Mouse (Mus musculus): Measurements from ENCODE around the gene Mrpl12. TPM values are rescaled to one million over a fixed set of nuclear protein-coding genes. Genes with fewer than 3 reads are reported as not detected.

Mrpl12 gene
- polyA plus RNA-seq, 1 experiment from 2014 or later = 166 TPM

GRCm38 (mm10) chr11:120530085-120530964 is 45.9 kb downstream of the Mrpl12 start, which contains the start of gene Gcgr:
Gene Gcgr (plus strand): TSS chr11:120530699.
- Histone ChIP-seq H3K27me3 (replicated peaks) (peaks cover 79% of the 10 kb centered on the region), H3K4me1 (peaks cover 21% of the 10 kb centered on the region), H3K4me2 (peak within 1 kb of the TSS; percentile 54), H3K27ac (peak within 1 kb of the TSS; percentile 10; the same call in 1 of the 2 replicates), H3K36me3 (no peaks in the 10 kb centered on the region), H3K4me3 (peak within 1 kb of the TSS; percentile 36), H3K9ac (peak within 1 kb of the TSS; percentile 40), H3K9me3 (replicated peaks) (no peaks in the 10 kb centered on the region)
- 9% methylated on average over 54 of the region's 62 CpGs for WGBS (ENCODE audit: insufficient replicate concordance)
- no peak for ATAC-seq

DNA sequence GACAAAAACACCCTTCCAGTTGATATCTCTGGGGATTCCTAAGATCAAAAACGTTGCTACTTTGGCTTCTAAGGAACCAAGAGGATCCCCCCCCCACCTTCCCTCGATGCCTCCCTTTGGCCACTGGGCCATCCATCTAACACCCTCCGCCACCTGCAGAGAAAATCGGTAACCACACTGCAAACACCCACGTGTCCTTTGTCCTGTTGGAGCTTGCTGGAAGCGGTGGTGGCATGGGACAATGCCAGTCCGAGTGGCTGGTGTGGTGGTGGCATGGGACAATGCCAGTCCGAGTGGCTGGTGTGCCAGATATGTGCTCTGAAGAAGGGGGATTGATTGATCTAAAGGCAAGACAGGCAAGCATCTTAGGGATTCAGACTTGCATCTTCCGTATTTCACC is 47.2 kb downstream of the Mrpl12 start:
- H3K9ac ChIP-seq = no peak overlapping the region
- no peaks in the 10 kb centered on the region for H3K36me3 ChIP-seq
- 25% methylated on average over 9 of the region's 9 CpGs for WGBS (ENCODE audit: insufficient replicate concordance)
- ATAC-seq = no peak
- no peak overlapping the region for H3K27ac ChIP-seq
- H3K4me2 ChIP-seq = peak overlapping the region; percentile 54
- no peaks in the 10 kb centered on the region for H3K9me3 ChIP-seq (replicated peaks)
- peaks cover 89% of the 10 kb centered on the region for H3K27me3 ChIP-seq (replicated peaks)
- peaks cover 21% of the 10 kb centered on the region for H3K4me1 ChIP-seq
- H3K4me3 ChIP-seq = peak overlapping the region; percentile 36; the same call in 1 of the 2 replicates

DNA sequence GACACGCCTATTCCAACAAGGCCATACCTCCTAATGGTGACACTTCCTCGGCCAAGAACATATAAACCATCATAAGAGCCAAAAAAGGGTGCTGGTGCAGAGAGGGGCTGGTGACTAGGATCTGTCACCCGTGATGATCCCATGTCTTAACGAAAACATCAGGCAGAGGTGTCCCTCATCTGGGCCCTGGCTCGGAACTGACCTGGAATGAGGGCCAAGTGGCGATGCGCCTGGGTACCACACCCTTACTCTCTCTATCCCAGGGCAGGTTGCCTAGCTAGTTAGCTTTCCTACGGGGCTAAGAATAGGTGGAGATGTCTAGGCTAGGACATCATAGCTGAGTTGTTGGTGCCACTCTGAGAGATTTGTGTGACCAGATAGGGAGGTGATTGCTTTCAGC is 49.7 kb downstream of the Mrpl12 start:
- no peak overlapping the region for H3K4me2 ChIP-seq
- no peak overlapping the region for H3K9ac ChIP-seq
- WGBS (ENCODE audit: insufficient replicate concordance) = 75% methylated on average over 8 of the region's 8 CpGs
- no peak overlapping the region for H3K4me3 ChIP-seq
- no peaks in the 10 kb centered on the region for H3K9me3 ChIP-seq (replicated peaks)
- ATAC-seq = no peak
- H3K27me3 ChIP-seq (replicated peaks) = peaks cover 79% of the 10 kb centered on the region
- no peak overlapping the region for H3K27ac ChIP-seq
- H3K4me1 ChIP-seq = peaks cover 15% of the 10 kb centered on the region
- no peaks in the 10 kb centered on the region for H3K36me3 ChIP-seq

- Histone ChIP-seq H3K9ac (no peak overlapping the region), H3K27ac (no peak overlapping the region), H3K9me3 (replicated peaks) (no peaks in the 10 kb centered on the region), H3K27me3 (replicated peaks) (peaks cover 68% of the 10 kb centered on the region), H3K4me1 (peaks cover 25% of the 10 kb centered on the region), H3K4me2 (no peak overlapping the region), H3K4me3 (no peak overlapping the region), H3K36me3 (no peaks in the 10 kb centered on the region)
- 51% methylated on average over 3 of the region's 3 CpGs for WGBS (ENCODE audit: insufficient replicate concordance)
- ATAC-seq = no peak
Measured at GRCm38 (mm10) chr11:120535145-120535544, 50.7 kb downstream of the Mrpl12 start.

DNA sequence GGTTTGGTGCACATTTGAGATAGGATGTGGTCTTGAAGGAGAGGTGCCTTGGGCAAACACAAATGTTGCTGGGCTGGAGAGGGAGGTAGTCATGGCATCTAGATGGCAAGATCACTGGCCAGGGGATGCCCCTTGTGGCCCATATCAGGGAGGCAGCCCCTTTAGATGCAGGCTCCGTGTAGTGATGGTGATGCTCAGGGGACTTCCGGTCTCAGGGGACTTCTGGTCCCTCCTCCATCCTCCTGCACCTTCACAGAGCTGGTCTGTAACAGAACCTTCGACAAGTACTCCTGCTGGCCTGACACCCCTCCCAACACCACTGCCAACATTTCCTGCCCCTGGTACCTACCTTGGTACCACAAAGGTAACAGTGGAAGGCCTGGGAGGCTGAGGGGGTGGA is 51.4 kb downstream of the Mrpl12 start:
- no peak overlapping the region for H3K4me2 ChIP-seq
- H3K27ac ChIP-seq = no peak overlapping the region
- H3K4me3 ChIP-seq = no peak overlapping the region
- peaks cover 21% of the 10 kb centered on the region for H3K4me1 ChIP-seq
- H3K27me3 ChIP-seq (replicated peaks) = peaks cover 62% of the 10 kb centered on the region
- H3K9ac ChIP-seq = no peak overlapping the region
- WGBS (ENCODE audit: insufficient replicate concordance) = 57% methylated on average over 3 of the region's 3 CpGs
- H3K9me3 ChIP-seq (replicated peaks) = no peaks in the 10 kb centered on the region
- no peaks in the 10 kb centered on the region for H3K36me3 ChIP-seq
- ATAC-seq = no peak

DNA sequence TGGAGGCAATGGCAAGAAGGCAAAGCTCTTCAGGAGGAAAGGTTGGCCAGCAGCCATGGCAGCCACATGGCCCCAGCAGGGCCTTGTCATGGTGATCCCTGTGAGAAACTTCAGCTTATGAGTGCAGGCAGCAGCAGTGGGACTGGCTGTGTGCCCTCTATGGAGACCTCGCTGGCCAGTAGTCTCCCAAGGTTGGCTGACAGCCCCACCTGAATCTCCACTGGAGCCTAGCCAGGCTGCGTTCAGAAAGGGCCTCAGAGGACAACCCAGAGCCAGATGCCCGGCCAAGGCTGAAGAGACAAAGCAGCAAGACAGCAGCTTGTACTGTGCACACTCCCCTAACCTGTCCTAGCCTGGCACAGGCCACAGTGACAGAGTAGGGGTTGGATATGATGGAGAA is 54.1 kb downstream of the Mrpl12 start:
- 61% methylated on average over 3 of the region's 3 CpGs for WGBS (ENCODE audit: insufficient replicate concordance)
- Histone ChIP-seq H3K4me3 (no peak overlapping the region), H3K4me1 (peaks cover 24% of the 10 kb centered on the region), H3K9ac (no peak overlapping the region), H3K27ac (peak overlapping the region; percentile 11; the same call in 1 of the 2 replicates), H3K4me2 (no peak overlapping the region), H3K36me3 (peaks cover 13% of the 10 kb centered on the region), H3K9me3 (replicated peaks) (no peaks in the 10 kb centered on the region), H3K27me3 (replicated peaks) (peaks cover 35% of the 10 kb centered on the region)
- no peak for ATAC-seq

Other genes with a start within 250 kb of the Mrpl12 start
- 952 and 1,008 TPM in 2 replicates for gene Actg1, start 136.1 kb upstream of the Mrpl12 start, polyA plus RNA-seq (2016; fragmentation: Nextera tagmentation; extraction: Ambion mirVana)
- gene Fscn2, start 123.1 kb upstream of the Mrpl12 start, polyA plus RNA-seq (2016; fragmentation: Nextera tagmentation; extraction: Ambion mirVana) = 0.16 and 0.18 TPM in 2 replicates
- gene Faap100, start 105.8 kb upstream of the Mrpl12 start, polyA plus RNA-seq (2016; fragmentation: Nextera tagmentation; extraction: Ambion mirVana) = 12.8 and 13.1 TPM in 2 replicates
- 44.9 and 46.3 TPM in 2 replicates for gene Nploc4, start 46.9 kb upstream of the Mrpl12 start, polyA plus RNA-seq (2016; fragmentation: Nextera tagmentation; extraction: Ambion mirVana)
- gene Tspan10, start 42.0 kb upstream of the Mrpl12 start, polyA plus RNA-seq (2016; fragmentation: Nextera tagmentation; extraction: Ambion mirVana) = not detected in 2 replicates
- 0.13 and 0.25 TPM in 2 replicates for gene Pde6g, start 31.1 kb upstream of the Mrpl12 start, polyA plus RNA-seq (2016; fragmentation: Nextera tagmentation; extraction: Ambion mirVana)
- gene Oxld1, start 26.5 kb upstream of the Mrpl12 start, polyA plus RNA-seq (2016; fragmentation: Nextera tagmentation; extraction: Ambion mirVana) = 8.1 and 9.6 TPM in 2 replicates
- 31.3 and 32.3 TPM in 2 replicates for gene Ccdc137, start 26.5 kb upstream of the Mrpl12 start, polyA plus RNA-seq (2016; fragmentation: Nextera tagmentation; extraction: Ambion mirVana)
- 22.3 and 24.2 TPM in 2 replicates for gene Arl16, start 17.0 kb upstream of the Mrpl12 start, polyA plus RNA-seq (2016; fragmentation: Nextera tagmentation; extraction: Ambion mirVana)
- 47.0 and 54.9 TPM in 2 replicates for gene Slc25a10, start 7.2 kb downstream of the Mrpl12 start, polyA plus RNA-seq (2016; fragmentation: Nextera tagmentation; extraction: Ambion mirVana)
- 8.5 and 9.6 TPM in 2 replicates for gene Gcgr, start 46.1 kb downstream of the Mrpl12 start, polyA plus RNA-seq (2016; fragmentation: Nextera tagmentation; extraction: Ambion mirVana)
- 60.4 and 61.8 TPM in 2 replicates for gene Mcrip1, start 65.1 kb downstream of the Mrpl12 start, polyA plus RNA-seq (2016; fragmentation: Nextera tagmentation; extraction: Ambion mirVana)
- gene Ppp1r27, start 66.5 kb downstream of the Mrpl12 start, polyA plus RNA-seq (2016; fragmentation: Nextera tagmentation; extraction: Ambion mirVana) = not detected in 2 replicates
- 443 and 468 TPM in 2 replicates for gene P4hb, start 88.6 kb downstream of the Mrpl12 start, polyA plus RNA-seq (2016; fragmentation: Nextera tagmentation; extraction: Ambion mirVana)
- 337 and 356 TPM in 2 replicates for gene Arhgdia, start 97.0 kb downstream of the Mrpl12 start, polyA plus RNA-seq (2016; fragmentation: Nextera tagmentation; extraction: Ambion mirVana)
- gene Alyref, start 113.8 kb downstream of the Mrpl12 start, polyA plus RNA-seq (2016; fragmentation: Nextera tagmentation; extraction: Ambion mirVana) = 542 and 545 TPM in 2 replicates
- 118 and 120 TPM in 2 replicates for gene Anapc11, start 113.8 kb downstream of the Mrpl12 start, polyA plus RNA-seq (2016; fragmentation: Nextera tagmentation; extraction: Ambion mirVana)
- 5.0 and 6.6 TPM in 2 replicates for gene Npb, start 123.9 kb downstream of the Mrpl12 start, polyA plus RNA-seq (2016; fragmentation: Nextera tagmentation; extraction: Ambion mirVana)
- 135 and 142 TPM in 2 replicates for gene Pcyt2, start 133.3 kb downstream of the Mrpl12 start, polyA plus RNA-seq (2016; fragmentation: Nextera tagmentation; extraction: Ambion mirVana)
- gene Sirt7, start 140.6 kb downstream of the Mrpl12 start, polyA plus RNA-seq (2016; fragmentation: Nextera tagmentation; extraction: Ambion mirVana) = 43.1 and 45.3 TPM in 2 replicates
- gene Mafg, start 149.0 kb downstream of the Mrpl12 start, polyA plus RNA-seq (2016; fragmentation: Nextera tagmentation; extraction: Ambion mirVana) = 53.4 and 58.3 TPM in 2 replicates
- gene Pycr1, start 159.2 kb downstream of the Mrpl12 start, polyA plus RNA-seq (2016; fragmentation: Nextera tagmentation; extraction: Ambion mirVana) = 11.0 and 11.3 TPM in 2 replicates
- 0.23 and 0.47 TPM in 2 replicates for gene Myadml2, start 163.5 kb downstream of the Mrpl12 start, polyA plus RNA-seq (2016; fragmentation: Nextera tagmentation; extraction: Ambion mirVana)
- 0.31 and 0.38 TPM in 2 replicates for gene Notum, start 176.6 kb downstream of the Mrpl12 start, polyA plus RNA-seq (2016; fragmentation: Nextera tagmentation; extraction: Ambion mirVana)
- gene Aspscr1, start 188.4 kb downstream of the Mrpl12 start, polyA plus RNA-seq (2016; fragmentation: Nextera tagmentation; extraction: Ambion mirVana) = 65.1 and 65.2 TPM in 2 replicates
- gene Cenpx, start 229.1 kb downstream of the Mrpl12 start, polyA plus RNA-seq (2016; fragmentation: Nextera tagmentation; extraction: Ambion mirVana) = 130 and 137 TPM in 2 replicates
- 23.3 and 23.6 TPM in 2 replicates for gene Lrrc45, start 229.3 kb downstream of the Mrpl12 start, polyA plus RNA-seq (2016; fragmentation: Nextera tagmentation; extraction: Ambion mirVana)
- 2.8 and 3.1 TPM in 2 replicates for gene Rac3, start 236.9 kb downstream of the Mrpl12 start, polyA plus RNA-seq (2016; fragmentation: Nextera tagmentation; extraction: Ambion mirVana)
- 8.4 and 10.0 TPM in 2 replicates for gene Dcxr, start 242.7 kb downstream of the Mrpl12 start, polyA plus RNA-seq (2016; fragmentation: Nextera tagmentation; extraction: Ambion mirVana)
- gene Cbr2, start 247.5 kb downstream of the Mrpl12 start, polyA plus RNA-seq (2016; fragmentation: Nextera tagmentation; extraction: Ambion mirVana) = 0.13 TPM in 1 of 2 replicates, not detected in the other

Data from liver, embryonic 12.5 days (tissue).